In the genomic region with DNA sequence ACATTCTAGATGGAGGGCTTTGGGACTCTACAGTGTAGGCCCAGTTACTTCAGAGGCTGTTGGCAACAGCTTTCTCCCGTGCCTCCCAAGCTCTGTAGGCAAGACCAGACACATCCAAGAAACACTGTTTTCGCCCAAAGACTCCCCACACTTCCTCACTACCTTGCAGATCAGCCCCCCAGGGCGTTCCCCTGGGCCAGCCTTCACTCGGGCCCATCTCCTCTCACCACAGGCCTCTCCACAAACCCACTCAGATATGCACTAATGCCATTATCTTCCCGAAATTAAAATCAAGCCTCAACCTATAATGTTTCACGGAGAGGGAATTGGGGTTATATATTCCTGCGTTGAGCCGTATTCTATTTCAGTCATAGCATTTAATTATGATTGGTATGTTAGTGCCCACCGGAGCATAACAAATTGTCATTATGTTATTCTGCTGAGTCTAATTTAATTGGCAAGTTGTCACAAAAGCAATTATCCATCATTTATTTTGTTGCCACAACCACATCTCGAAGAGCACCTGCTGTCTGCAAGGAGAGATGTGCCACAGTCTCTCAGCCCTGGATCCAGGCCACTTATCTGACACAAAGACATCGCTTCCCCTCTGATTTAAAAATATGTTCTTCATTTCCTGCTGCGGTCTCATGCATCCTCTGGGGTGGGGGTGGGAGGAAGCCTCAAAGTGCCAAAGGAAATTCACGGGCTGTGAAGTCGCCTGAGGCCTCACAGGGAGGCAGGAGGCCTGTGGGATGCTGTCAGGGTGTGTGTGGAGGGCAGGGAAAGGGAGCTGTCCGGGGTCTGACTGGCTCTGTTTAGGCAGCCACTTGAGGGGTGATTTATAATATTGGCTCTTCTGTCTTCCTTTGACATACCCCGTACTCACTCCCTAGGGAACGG, we compare ENCODE assay signal across 1 mouse cellular context.
TF ChIP-seq lines count a peak whose summit lies in the region.

No protein-coding gene starts in this region.

TF ChIP-seq in CH12.LX, 34 proteins besides CTCF, POLR2A, EP300 and RAD21 (continued from another document):
- no peak for TF ChIP-seq JUN (IDR thresholded peaks at IDR 0.05; ENCODE audit: insufficient read depth, low read depth, low read length)
- no peak for TF ChIP-seq ELF1 (IDR thresholded peaks at IDR 0.05; ENCODE audit: low read depth, low read length)
- TF ChIP-seq ETS1 (conservative IDR thresholded peaks at IDR 0.05; ENCODE audit: low read depth, low read length) = 0 out of 2 replicates have a peak, but pooled peaks have one; percentile 25
- no peak for TF ChIP-seq CHD1 (IDR thresholded peaks at IDR 0.05; ENCODE audit: low read depth, low read length)
- no peak for TF ChIP-seq RCOR1 (conservative IDR thresholded peaks at IDR 0.05; ENCODE audit: low read depth, low read length)
- TF ChIP-seq POLR2AphosphoS2 (IDR thresholded peaks at IDR 0.05; ENCODE audit: low read depth, low read length) = no peak
- no peak for TF ChIP-seq BHLHE40 (IDR thresholded peaks at IDR 0.05; ENCODE audit: low read depth, low read length)
- peak; percentile 15; the same call in 1 of the 2 replicates for TF ChIP-seq SIN3A (IDR thresholded peaks at IDR 0.05; ENCODE audit: low read length)
- TF ChIP-seq E2F4 (IDR thresholded peaks at IDR 0.05; ENCODE audit: insufficient replicate concordance, low read depth, low read length) = no peak
- no peak for TF ChIP-seq MXI1 (IDR thresholded peaks at IDR 0.05; ENCODE audit: low read depth, low read length)
- TF ChIP-seq ZKSCAN1 (IDR thresholded peaks at IDR 0.05; ENCODE audit: borderline replicate concordance, low read depth, low read length) = no peak
- no peak for TF ChIP-seq SMC3 (IDR thresholded peaks at IDR 0.05; ENCODE audit: low read depth, low read length)
